Mouse (Mus musculus) limb, embryonic 14.5 days (tissue): ENCODE measurements around the gene B3gnt2. TPM values are rescaled to one million over a fixed set of nuclear protein-coding genes. Genes with fewer than 3 reads are reported as not detected.

Experiments used
- ATAC-seq: fragments of 200-750 bp; cut with Nextera tagmentation; 2 replicates; pipeline ENCODE4 v1.8.0; 2017; ENCODE audit warnings: low read depth, moderate number of reproducible peaks, moderate TSS enrichment; ENCODE audit not compliant: low FRiP score
- DNase-seq: peaks from one replicate; pipeline ENCODE4 v3.0.0-alpha.2; 2015; ENCODE audit warnings: low spot score
- H3K27ac ChIP-seq: fragments of 300-500 bp; sonication (generic); replicated peaks from 2 replicates; pipeline ENCODE4 v1.5.1; 2014; ENCODE audit warnings: low read depth, mild to moderate bottlenecking, low read length, moderate library complexity, mixed read lengths
- H3K27me3 ChIP-seq: fragments of 300-500 bp; sonication (generic); 2 replicates; pipeline ENCODE4 v1.6.1; 2014; ENCODE audit warnings: low read length, mixed read lengths; ENCODE audit not compliant: control insufficient read depth, insufficient read depth
- H3K36me3 ChIP-seq: fragments of 300-500 bp; sonication (generic); 2 replicates; pipeline ENCODE4 v1.6.1; 2014; ENCODE audit warnings: mild to moderate bottlenecking, low read length, moderate library complexity, mixed read lengths; ENCODE audit not compliant: control insufficient read depth, insufficient read depth
- H3K4me1 ChIP-seq: fragments of 300-500 bp; sonication (generic); 2 replicates; pipeline ENCODE4 v1.6.1; 2014; ENCODE audit warnings: antibody characterized with exemption, low read length, mixed read lengths; ENCODE audit not compliant: control insufficient read depth, insufficient read depth
- H3K4me2 ChIP-seq: fragments of 300-500 bp; sonication (generic); replicated peaks from 2 replicates; pipeline ENCODE4 v1.6.1; 2014; ENCODE audit warnings: low read depth, mild to moderate bottlenecking, low read length, moderate library complexity; ENCODE audit not compliant: severe bottlenecking
- H3K4me3 ChIP-seq: fragments of 300-500 bp; sonication (generic); replicated peaks from 2 replicates; pipeline ENCODE4 v1.5.1; 2014; ENCODE audit warnings: low read length
- H3K9ac ChIP-seq: fragments of 300-500 bp; sonication (generic); 2 replicates; pipeline ENCODE4 v1.6.1; 2014; ENCODE audit warnings: mild to moderate bottlenecking, low read depth, low read length, moderate library complexity; ENCODE audit not compliant: severe bottlenecking
- H3K9me3 ChIP-seq: fragments of 300-500 bp; sonication (generic); 2 replicates; pipeline ENCODE4 v1.6.1; 2016; ENCODE audit warnings: low read length; ENCODE audit not compliant: control insufficient read depth
- POLR2A ChIP-seq: fragments of 200-500 bp; IDR thresholded peaks from 2 replicates; pipeline ENCODE4 v1.8.0; 2012; ENCODE audit warnings: inconsistent platforms, mild to moderate bottlenecking, moderate library complexity, borderline replicate concordance; ENCODE audit not compliant: insufficient read depth, insufficient read length; ENCODE audit errors: extremely low read depth
- WGBS: fragments of 180-500 bp; shearing (Covaris S2); extraction: QIAGEN DNeasy Blood & Tissue Kit; methylation state at CpG from one replicate; pipeline ENCODE4 v1.1.7; 2014; 5-methylcytosine and 5-hydroxymethylcytosine counted together
- polyA plus RNA-seq, 2 experiments: library from polyadenylated mRNA; depleted of rRNA in 1 of 2; stranded (reverse) in 1 of 2; unstranded in 1 of 2; fragments of >200 nt; fragmentation: Nextera tagmentation in 1 of 2; extraction: Ambion mirVana in 1 of 2; gene quantifications; 2 replicates each; pipeline versions ENCODE4 v1.2.1 to v1.2.3; 2012 to 2014

Gene B3gnt2
- polyA plus RNA-seq, 2 experiments = 6.2 to 9.7 TPM

DNA sequence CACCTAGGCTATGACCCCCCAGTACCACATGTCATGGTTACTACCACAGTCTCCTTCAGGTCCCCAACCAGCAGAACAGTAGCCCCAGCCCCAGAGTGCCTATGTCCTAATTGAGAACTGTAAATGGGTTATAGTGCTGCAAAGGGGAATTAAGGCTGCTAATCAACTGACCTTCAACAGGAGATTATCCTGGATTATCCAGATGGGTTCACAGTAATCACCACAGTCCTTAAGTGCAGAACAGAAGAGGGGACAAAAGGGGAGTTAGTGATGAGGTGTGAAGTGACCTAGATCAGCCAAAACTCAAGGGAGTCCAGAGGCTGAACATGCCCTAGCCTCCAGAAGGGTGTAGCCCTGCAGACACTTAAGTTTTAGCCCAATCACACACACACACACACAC lies 115.4 kb downstream of the B3gnt2 start:
- Histone ChIP-seq H3K36me3 (no peaks in the 10 kb centered on the region), H3K27ac (no peak overlapping the region), H3K4me2 (no peak overlapping the region), H3K9me3 (peaks cover 10% of the 10 kb centered on the region; the same call in 1 of the 2 replicates), H3K9ac (no peak overlapping the region), H3K27me3 (no peaks in the 10 kb centered on the region), H3K4me1 (no peaks in the 10 kb centered on the region), H3K4me3 (no peak overlapping the region)
- DNase-seq (no peak), ATAC-seq (no peak)
- TF ChIP-seq POLR2A = no peak

DNA sequence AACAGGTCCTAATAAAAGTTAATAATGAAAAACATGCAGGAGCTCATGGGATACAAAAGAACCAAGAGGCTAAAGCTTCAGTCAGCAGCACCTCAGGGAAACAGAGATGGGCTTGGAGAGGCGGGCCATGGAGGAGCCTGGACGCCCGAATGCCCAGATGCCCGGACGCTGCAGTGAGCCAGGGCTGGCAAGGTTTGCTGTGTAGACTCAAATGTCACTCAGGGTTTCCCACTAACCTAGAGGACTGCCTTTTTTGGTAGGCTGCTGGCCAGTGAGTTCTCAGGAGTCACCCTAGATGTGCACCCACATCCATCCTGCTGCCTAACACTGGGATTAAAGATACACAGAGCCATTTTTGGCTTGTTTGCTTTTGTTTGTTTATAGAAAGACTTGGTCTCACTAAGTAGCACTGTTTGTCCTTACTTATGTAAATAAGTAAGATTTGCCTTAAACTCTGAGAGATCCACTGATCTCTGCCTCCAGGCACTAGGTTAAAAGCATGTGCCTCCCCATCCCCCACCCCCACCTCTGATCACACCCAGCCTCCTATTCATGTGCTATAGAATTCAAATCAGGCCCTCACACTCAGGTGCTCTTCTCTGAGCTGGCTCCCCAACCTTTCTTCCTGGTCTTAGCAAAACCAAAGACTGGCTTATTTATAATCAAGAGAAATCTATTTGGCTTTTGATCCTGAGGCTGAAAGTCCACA lies 117.0 kb downstream of the B3gnt2 start:
- DNase-seq (no peak), ATAC-seq (no peak)
- no peak for TF ChIP-seq POLR2A
- H3K9ac ChIP-seq = no peak overlapping the region
- no peaks in the 10 kb centered on the region for H3K36me3 ChIP-seq
- no peak overlapping the region for H3K4me3 ChIP-seq
- WGBS = 86% methylated on average over 5 of the region's 5 CpGs
- H3K27ac ChIP-seq = no peak overlapping the region
- no peak overlapping the region for H3K4me2 ChIP-seq
- no peaks in the 10 kb centered on the region for H3K27me3 ChIP-seq
- H3K9me3 ChIP-seq = peaks cover 10% of the 10 kb centered on the region; the same call in 1 of the 2 replicates
- H3K4me1 ChIP-seq = no peaks in the 10 kb centered on the region

DNA sequence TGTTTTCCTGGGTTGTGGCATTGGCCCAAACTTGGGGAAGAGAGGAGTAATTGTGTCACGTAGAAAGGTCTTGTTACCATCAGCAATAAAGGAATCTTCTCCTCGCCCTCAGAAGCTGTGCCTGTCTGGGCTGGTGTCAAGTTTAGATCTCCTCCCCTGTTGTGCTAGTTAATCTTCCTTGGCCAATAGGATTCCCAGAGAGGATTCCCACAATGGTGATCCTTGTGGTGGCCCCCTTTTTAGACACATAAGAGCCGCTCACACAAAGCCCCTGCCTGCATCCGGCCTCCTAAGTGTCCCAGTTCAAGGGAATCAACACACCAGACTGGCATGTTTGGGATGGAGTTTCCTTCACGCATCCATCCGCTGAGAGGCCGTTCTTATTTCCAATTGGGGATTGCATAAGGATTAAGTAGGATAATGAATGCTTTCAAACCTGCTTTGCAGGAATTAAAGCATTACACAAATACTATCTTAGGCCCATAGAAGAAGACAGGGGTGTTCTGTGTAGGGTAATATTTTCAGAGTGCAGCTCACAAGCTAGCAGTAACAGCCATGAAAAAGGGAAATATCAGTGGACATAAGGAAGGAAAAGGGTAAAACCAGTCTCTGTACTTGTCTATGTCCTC lies 118.6 kb downstream of the B3gnt2 start:
- no peaks in the 10 kb centered on the region for H3K4me1 ChIP-seq
- 58% methylated on average over 7 of the region's 7 CpGs for WGBS
- no peak for TF ChIP-seq POLR2A
- H3K4me2 ChIP-seq = no peak overlapping the region
- no peak overlapping the region for H3K4me3 ChIP-seq
- H3K9me3 ChIP-seq = peaks cover 10% of the 10 kb centered on the region; the same call in 1 of the 2 replicates
- DNase-seq = no peak
- no peak overlapping the region for H3K27ac ChIP-seq
- no peak overlapping the region for H3K9ac ChIP-seq
- H3K27me3 ChIP-seq = no peaks in the 10 kb centered on the region
- no peaks in the 10 kb centered on the region for H3K36me3 ChIP-seq
- no peak for ATAC-seq

DNA sequence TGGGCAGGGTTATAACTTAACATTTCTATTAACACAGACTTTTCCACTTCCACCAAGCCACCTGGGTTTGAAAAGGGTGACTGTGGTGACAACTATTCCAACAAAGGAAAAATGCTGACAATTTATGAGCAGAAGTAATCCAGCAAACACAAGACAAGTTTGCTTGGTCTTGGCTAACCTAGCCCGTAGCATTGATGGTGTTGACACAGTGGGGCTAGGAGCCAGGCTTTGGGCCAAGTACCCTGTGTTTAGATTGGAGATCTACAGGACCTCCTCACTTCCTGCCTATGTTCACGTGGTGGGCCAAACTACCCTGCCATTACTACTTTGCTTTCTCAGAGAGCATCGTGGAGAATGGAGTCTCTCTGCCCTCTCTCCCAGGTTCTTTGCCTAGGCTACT lies 119.3 kb downstream of the B3gnt2 start:
- no peak for ATAC-seq
- no peak for TF ChIP-seq POLR2A
- H3K4me1 ChIP-seq = no peaks in the 10 kb centered on the region
- 63% methylated on average over 3 of the region's 3 CpGs for WGBS
- no peak overlapping the region for H3K4me2 ChIP-seq
- H3K27me3 ChIP-seq = no peaks in the 10 kb centered on the region
- H3K9me3 ChIP-seq = peaks cover 8% of the 10 kb centered on the region; the same call in 1 of the 2 replicates
- no peak overlapping the region for H3K9ac ChIP-seq
- H3K4me3 ChIP-seq = no peak overlapping the region
- no peak overlapping the region for H3K27ac ChIP-seq
- DNase-seq = no peak
- no peaks in the 10 kb centered on the region for H3K36me3 ChIP-seq

DNA sequence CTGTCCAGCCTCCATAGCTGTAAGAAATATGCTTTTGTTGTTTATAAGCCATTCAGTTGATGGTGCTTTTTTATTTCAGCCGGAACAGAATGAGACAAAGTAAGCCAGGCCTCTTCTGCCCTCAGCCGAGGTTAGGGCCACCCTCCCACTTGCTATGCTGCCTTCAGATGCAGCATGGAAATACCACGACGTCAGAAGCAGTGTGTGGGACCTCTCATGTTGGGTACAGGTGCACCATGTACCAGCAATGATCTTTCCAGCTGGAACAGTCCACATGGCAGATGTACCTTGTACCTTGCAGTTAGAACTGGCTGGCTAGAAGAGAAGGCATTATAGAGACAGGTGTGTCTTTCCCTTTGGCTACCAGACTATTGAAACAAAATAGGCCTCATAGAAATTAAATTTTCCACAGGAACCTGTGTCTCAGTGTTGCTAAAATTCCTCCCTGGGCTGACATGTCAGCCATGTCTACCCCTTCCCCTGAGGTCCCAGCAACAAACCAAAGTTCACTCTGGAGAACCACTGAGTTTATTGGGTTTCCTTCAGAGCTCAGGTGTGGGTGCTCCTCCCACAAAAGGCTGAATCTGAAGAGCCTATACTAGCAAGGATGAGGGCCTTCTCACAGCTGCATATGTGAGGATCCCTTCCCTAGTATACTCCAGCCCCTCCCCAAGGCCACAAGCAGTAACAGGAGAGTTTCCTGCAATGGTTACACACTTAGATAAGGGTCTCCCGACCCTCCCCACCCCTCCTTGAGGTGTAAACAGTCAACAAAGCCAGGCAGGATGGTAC lies 121.1 kb downstream of the B3gnt2 start:
- no peak for TF ChIP-seq POLR2A
- Histone ChIP-seq H3K9me3 (no peaks in the 10 kb centered on the region), H3K4me3 (no peak overlapping the region), H3K36me3 (no peaks in the 10 kb centered on the region), H3K4me2 (no peak overlapping the region), H3K9ac (no peak overlapping the region), H3K4me1 (no peaks in the 10 kb centered on the region), H3K27ac (no peak overlapping the region), H3K27me3 (no peaks in the 10 kb centered on the region)
- ATAC-seq = no peak
- 68% methylated on average over 5 of the region's 5 CpGs for WGBS
- DNase-seq = no peak
